Mouse (Mus musculus) brain, embryonic 14.5 days (tissue): ENCODE results near the gene Glis1.

Source experiments
- CTCF ChIP-seq: fragments of 200-500 bp; IDR thresholded peaks from 2 replicates; pipeline ENCODE4 v1.5.1; 2012; ENCODE audit warnings: inconsistent platforms, mild to moderate bottlenecking, moderate library complexity, borderline replicate concordance; ENCODE audit not compliant: insufficient read depth, insufficient read length; ENCODE audit errors: extremely low read depth
- POLR2A ChIP-seq: fragments of 200-500 bp; IDR thresholded peaks from 2 replicates; pipeline ENCODE4 v1.6.1; 2012; ENCODE audit warnings: mild to moderate bottlenecking, inconsistent platforms, borderline replicate concordance; ENCODE audit not compliant: poor library complexity, insufficient read depth, insufficient read length, severe bottlenecking; ENCODE audit errors: extremely low read depth

DNA sequence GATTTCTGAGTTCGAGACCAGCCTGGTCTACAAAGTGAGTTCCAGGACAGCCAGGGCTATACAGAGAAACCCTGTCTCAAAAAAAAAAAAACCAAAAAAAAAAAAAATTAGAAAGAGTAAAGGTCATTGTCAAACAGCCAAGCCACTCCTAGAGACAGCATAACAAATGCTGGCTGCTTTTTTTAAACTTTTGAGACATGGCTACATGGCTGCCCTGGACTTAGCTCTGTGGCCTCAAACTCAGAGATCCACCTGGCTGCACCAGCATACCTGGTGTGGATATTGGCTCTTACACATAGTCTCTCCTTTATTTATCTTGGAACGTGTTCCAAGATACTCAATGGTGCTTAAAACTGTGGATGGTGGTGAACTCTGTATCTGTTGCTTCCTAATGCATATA, 46.1 kb upstream of the Glis1 start:
- no peak for TF ChIP-seq CTCF
- no peak for TF ChIP-seq POLR2A
